9 mouse cellular contexts compared by ENCODE assay signal in the genomic region with DNA sequence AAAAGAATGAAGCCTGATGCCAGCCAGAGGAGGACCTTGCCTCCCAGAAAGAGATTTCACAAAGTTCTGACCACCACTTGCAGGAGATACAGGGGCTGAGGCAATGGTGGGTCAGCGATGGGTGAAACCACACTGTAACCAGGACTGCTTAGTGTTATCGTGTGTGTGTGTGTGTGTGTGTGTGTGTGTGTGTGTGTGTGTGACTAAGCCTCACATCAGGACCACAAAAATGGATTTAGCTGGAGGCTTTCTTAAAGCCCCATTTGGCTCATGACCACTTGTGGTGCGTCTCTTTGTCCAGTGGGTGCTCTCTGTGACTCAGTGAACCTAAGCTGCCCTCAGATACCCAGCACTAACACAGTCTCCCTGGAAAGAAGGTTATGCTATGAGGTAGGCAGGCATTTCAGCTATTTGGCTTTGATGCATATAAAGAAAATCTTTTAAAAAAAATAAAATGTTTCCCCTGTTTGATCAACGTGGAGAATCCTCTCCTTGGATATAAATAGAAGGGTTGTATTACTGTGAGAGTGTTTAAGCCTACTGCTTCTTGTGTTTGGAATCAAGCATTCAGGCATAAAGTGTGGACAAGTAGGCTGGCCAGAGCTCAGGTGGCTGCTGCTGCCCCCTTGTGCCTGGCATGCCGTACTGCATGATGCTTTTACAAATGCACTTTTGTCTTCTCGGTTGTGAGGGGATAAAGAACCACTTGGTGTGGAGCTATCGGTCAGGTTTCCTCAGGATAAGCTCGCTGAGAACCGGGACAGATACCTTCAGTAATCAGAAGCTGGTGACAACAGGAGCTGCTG.
DNase-seq lines count a peak whose midpoint lies in the region; ATAC-seq and TF ChIP-seq lines count a peak whose summit lies in the region.
"Had no signal": no experiment of that assay in that cellular context is flagged by ENCODE, and none has a peak within 500 bp of the region (broad histone marks: within the 10 kb centered on the region; RNA-seq: fewer than 3 reads in every experiment).

No protein-coding gene starts in this region.

- H3K4me2 ChIP-seq in embryonic facial prominence, embryonic 12.5 days (replicated peaks), result no peak overlapping the region
- no peak overlapping the region for H3K4me2 ChIP-seq in lung, embryonic 15.5 days

- H3K9me3 ChIP-seq in G1E (replicated peaks), result no peaks in the 10 kb centered on the region
- H3K9me3 ChIP-seq in embryonic facial prominence, embryonic 12.5 days, result no peaks in the 10 kb centered on the region
- no peaks in the 10 kb centered on the region for H3K9me3 ChIP-seq in lung, embryonic 15.5 days

- TF ChIP-seq CTCF in G1E (IDR thresholded peaks at IDR 0.05; ENCODE audit: low read depth, low read length), result peak; percentile 91

- peaks cover 2% of the 10 kb centered on the region for H3K27me3 ChIP-seq in G1E (ENCODE audit: insufficient read depth, low read length)
- no peaks in the 10 kb centered on the region for H3K27me3 ChIP-seq in embryonic facial prominence, embryonic 12.5 days
- H3K27me3 ChIP-seq in lung, embryonic 15.5 days, result no peaks in the 10 kb centered on the region

- peaks cover 13% of the 10 kb centered on the region for H3K36me3 ChIP-seq in G1E (replicated peaks)
- 0 out of 2 replicates have a peak, but pooled peaks cover 5% of the 10 kb centered on the region for H3K36me3 ChIP-seq in embryonic facial prominence, embryonic 12.5 days
- no peaks in the 10 kb centered on the region for H3K36me3 ChIP-seq in lung, embryonic 15.5 days

- no peak overlapping the region for H3K9ac ChIP-seq in embryonic facial prominence, embryonic 12.5 days
- H3K9ac ChIP-seq in lung, embryonic 15.5 days, result no peak overlapping the region

- intact Hi-C loops in heart, postnatal 14 days (cut with DNase I), result loop anchor here (2.0 kb wide), 1 partner anchor 132 kb away; no protein-coding TSS in a partner anchor

- 31% methylated on average over 9 of the region's 9 CpGs for WGBS in embryonic facial prominence, embryonic 12.5 days
- 30% methylated on average over 9 of the region's 9 CpGs for WGBS in lung, embryonic 15.5 days

- H3K4me3 ChIP-seq in G1E (ENCODE audit: low read depth, low read length), result no peak overlapping the region
- H3K4me3 ChIP-seq in embryonic facial prominence, embryonic 12.5 days, result no peak overlapping the region
- H3K4me3 ChIP-seq in lung, embryonic 15.5 days, result no peak overlapping the region

- no peak overlapping the region for H3K27ac ChIP-seq in embryonic facial prominence, embryonic 12.5 days
- H3K27ac ChIP-seq in lung, embryonic 15.5 days, result no peak overlapping the region
- H3K27ac ChIP-seq: macrophage had no signal

- ATAC-seq in G1E (ENCODE audit: extremely low read depth, insufficient number of reproducible peaks, low FRiP score, poor library complexity, severe bottlenecking), result peak; percentile 80
- 0 out of 2 replicates have a peak, but pooled peaks have one; percentile 1 for ATAC-seq in embryonic facial prominence, embryonic 12.5 days (ENCODE audit: insufficient number of reproducible peaks, insufficient read depth, low FRiP score, low TSS enrichment)
- ATAC-seq in lung, embryonic 15.5 days (ENCODE audit: borderline replicate concordance, extremely low read depth, low FRiP score, low TSS enrichment), result peak; percentile 33; the same call in 1 of the 2 replicates

- H3K4me1 ChIP-seq in G1E (ENCODE audit: insufficient read depth, low read depth, low read length), result no peaks in the 10 kb centered on the region
- no peaks in the 10 kb centered on the region for H3K4me1 ChIP-seq in embryonic facial prominence, embryonic 12.5 days
- H3K4me1 ChIP-seq in lung, embryonic 15.5 days, result no peaks in the 10 kb centered on the region

- DNase-seq in G1E (ENCODE audit: low spot score), result peak; percentile 19
- peak; percentile 58 to 78 for DNase-seq in adrenal gland, postnatal 36 days
- peak; percentile 67 to 76 for DNase-seq in heart, postnatal 14 days
- DNase-seq in layer of hippocampus, adult 11-12 months (ENCODE audit: low spot score), result peak; percentile 70
- DNase-seq in ovary, postnatal 14 days (ENCODE audit: low spot score), result peak; percentile 47
- peak; percentile 63 to 71 for DNase-seq in thymus, postnatal 36 days

Comparison
In these comparisons a context has a peak if more than half of its experiments do, and no peak if none do; other contexts are left out.
1. ATAC-seq: peak in every context shown above with its lines; median percentile 80 in G1E; 33 in lung, embryonic 15.5 days; 1 in embryonic facial prominence, embryonic 12.5 days.
2. DNase-seq: peak in every context shown above with its lines; median percentile 72 in heart, postnatal 14 days; 70 in layer of hippocampus, adult 11-12 months; 68 in adrenal gland, postnatal 36 days; 67 in thymus, postnatal 36 days; 47 in ovary, postnatal 14 days; 19 in G1E.